Mouse (Mus musculus): ENCODE results near the gene Cox6b2. TPM values are rescaled to one million over a fixed set of nuclear protein-coding genes. Genes with fewer than 3 reads are reported as not detected.

Cox6b2 gene
- polyA plus RNA-seq, 1 experiment, result 36.6 TPM

- TF ChIP-seq POLR2A (IDR thresholded peaks at IDR 0.05; ENCODE audit: control insufficient read depth, extremely low read depth, insufficient read depth, low read length, poor library complexity), result peak; percentile 87
- 0 out of 2 replicates have a peak, but pooled peaks have one; percentile 16 for TF ChIP-seq CTCF (IDR thresholded peaks at IDR 0.05; ENCODE audit: borderline replicate concordance, control insufficient read depth, extremely low read depth, insufficient read depth, low read length, poor library complexity)
- Histone ChIP-seq H3K4me1 (replicated peaks; ENCODE audit: control insufficient read depth, insufficient read depth, low read length) (peaks cover 24% of the 10 kb centered on the region), H3K27ac (ENCODE audit: control insufficient read depth, insufficient read depth, low read length) (peak within 1 kb of the TSS; percentile 57), H3K27me3 (ENCODE audit: control insufficient read depth, insufficient read depth, low read length) (no peaks in the 10 kb centered on the region; the same call in 1 of the 2 replicates), H3K36me3 (ENCODE audit: control insufficient read depth, insufficient read depth, low read length) (peaks cover 37% of the 10 kb centered on the region), H3K4me3 (ENCODE audit: control insufficient read depth, insufficient read depth, low read length) (peak within 1 kb of the TSS; percentile 94)
- DNase-seq, result peak; percentile 93
- under 1% methylated on average over 53 of the region's 54 CpGs for WGBS
These were observed 39.7 kb upstream of the Cox6b2 start, which contains the start of gene Rpl28 for GRCm38 (mm10) chr7:4792278-4793212. Gene Rpl28 (plus strand): TSS chr7:4792874.

GRCm38 (mm10) chr7:4789436-4789935 lies 36.6 kb upstream of the Cox6b2 start, which contains the start of gene Tmem238:
Gene Tmem238 (minus strand): TSS chr7:4789656.
- TF ChIP-seq POLR2A (IDR thresholded peaks at IDR 0.05; ENCODE audit: control insufficient read depth, extremely low read depth, insufficient read depth, low read length, poor library complexity), result no peak
- no peak for TF ChIP-seq CTCF (IDR thresholded peaks at IDR 0.05; ENCODE audit: borderline replicate concordance, control insufficient read depth, extremely low read depth, insufficient read depth, low read length, poor library complexity)
- DNase-seq, result peak; percentile 13
- no peaks in the 10 kb centered on the region; the same call in 1 of the 2 replicates for H3K27me3 ChIP-seq (ENCODE audit: control insufficient read depth, insufficient read depth, low read length)

GRCm38 (mm10) chr7:4788499-4789435 lies 35.9 kb upstream of the Cox6b2 start:
- H3K27ac ChIP-seq (ENCODE audit: control insufficient read depth, insufficient read depth, low read length), result no peak overlapping the region
- 4% methylated on average over 64 of the region's 64 CpGs for WGBS
- TF ChIP-seq CTCF (IDR thresholded peaks at IDR 0.05; ENCODE audit: borderline replicate concordance, control insufficient read depth, extremely low read depth, insufficient read depth, low read length, poor library complexity) (no peak; the same call in 1 of the 2 replicates), POLR2A (IDR thresholded peaks at IDR 0.05; ENCODE audit: control insufficient read depth, extremely low read depth, insufficient read depth, low read length, poor library complexity) (no peak)
- no peaks in the 10 kb centered on the region; the same call in 1 of the 2 replicates for H3K27me3 ChIP-seq (ENCODE audit: control insufficient read depth, insufficient read depth, low read length)
- peak overlapping the region; percentile 50 for H3K4me3 ChIP-seq (ENCODE audit: control insufficient read depth, insufficient read depth, low read length)
- DNase-seq, result peak; percentile 30
- H3K4me1 ChIP-seq (replicated peaks; ENCODE audit: control insufficient read depth, insufficient read depth, low read length), result peaks cover 20% of the 10 kb centered on the region
- H3K36me3 ChIP-seq (ENCODE audit: control insufficient read depth, insufficient read depth, low read length), result peaks cover 2% of the 10 kb centered on the region; the same call in 1 of the 2 replicates

More at GRCm38 (mm10) chr7:4789436-4789935, 36.6 kb upstream of the Cox6b2 start, which contains the start of gene Tmem238:
- Histone ChIP-seq H3K4me3 (ENCODE audit: control insufficient read depth, insufficient read depth, low read length) (peak within 1 kb of the TSS; percentile 50), H3K4me1 (replicated peaks; ENCODE audit: control insufficient read depth, insufficient read depth, low read length) (peaks cover 24% of the 10 kb centered on the region), H3K36me3 (ENCODE audit: control insufficient read depth, insufficient read depth, low read length) (peaks cover 9% of the 10 kb centered on the region), H3K27ac (ENCODE audit: control insufficient read depth, insufficient read depth, low read length) (no peak within 1 kb of the TSS)
- WGBS, result 12% methylated on average over 40 of the region's 40 CpGs

GRCm38 (mm10) chr7:4783667-4784268 lies 30.9 kb upstream of the Cox6b2 start:
- 82% methylated on average over 14 of the region's 14 CpGs for WGBS
- H3K27ac ChIP-seq (ENCODE audit: control insufficient read depth, insufficient read depth, low read length), result no peak overlapping the region
- H3K36me3 ChIP-seq (ENCODE audit: control insufficient read depth, insufficient read depth, low read length), result no peaks in the 10 kb centered on the region
- H3K27me3 ChIP-seq (ENCODE audit: control insufficient read depth, insufficient read depth, low read length), result no peaks in the 10 kb centered on the region; the same call in 1 of the 2 replicates
- no peak overlapping the region for H3K4me3 ChIP-seq (ENCODE audit: control insufficient read depth, insufficient read depth, low read length)
- no peak for DNase-seq
- H3K4me1 ChIP-seq (replicated peaks; ENCODE audit: control insufficient read depth, insufficient read depth, low read length), result peaks cover 6% of the 10 kb centered on the region
- TF ChIP-seq POLR2A (IDR thresholded peaks at IDR 0.05; ENCODE audit: control insufficient read depth, extremely low read depth, insufficient read depth, low read length, poor library complexity), result no peak
- TF ChIP-seq CTCF (IDR thresholded peaks at IDR 0.05; ENCODE audit: borderline replicate concordance, control insufficient read depth, extremely low read depth, insufficient read depth, low read length, poor library complexity), result no peak

- Histone ChIP-seq H3K4me1 (replicated peaks; ENCODE audit: control insufficient read depth, insufficient read depth, low read length) (no peaks in the 10 kb centered on the region), H3K27me3 (ENCODE audit: control insufficient read depth, insufficient read depth, low read length) (no peaks in the 10 kb centered on the region; the same call in 1 of the 2 replicates), H3K4me3 (ENCODE audit: control insufficient read depth, insufficient read depth, low read length) (no peak within 1 kb of the TSS), H3K36me3 (ENCODE audit: control insufficient read depth, insufficient read depth, low read length) (no peaks in the 10 kb centered on the region), H3K27ac (ENCODE audit: control insufficient read depth, insufficient read depth, low read length) (no peak within 1 kb of the TSS)
- no peak for DNase-seq
- 86% methylated on average over 2 of the region's 2 CpGs for WGBS
- no peak for TF ChIP-seq POLR2A (IDR thresholded peaks at IDR 0.05; ENCODE audit: control insufficient read depth, extremely low read depth, insufficient read depth, low read length, poor library complexity)
- no peak for TF ChIP-seq CTCF (IDR thresholded peaks at IDR 0.05; ENCODE audit: borderline replicate concordance, control insufficient read depth, extremely low read depth, insufficient read depth, low read length, poor library complexity)
These were observed 29.9 kb upstream of the Cox6b2 start, which contains the start of the genes Il11 and Tmem190 for GRCm38 (mm10) chr7:4782759-4783158. Gene Il11 (minus strand): TSS chr7:4782859. Gene Tmem190 (plus strand): TSS chr7:4782937.
